Mouse (Mus musculus) adrenal gland, postnatal 36 days (tissue): Measurements from ENCODE around the gene Rpl19. TPM values are rescaled to one million over a fixed set of nuclear protein-coding genes. Genes with fewer than 3 reads are reported as not detected.
A peak's percentile ranks its signal among the peaks of the same experiment; 100 is the strongest.

ENCODE experiments used
- DNase-seq, 2 experiments: peaks; one replicate each; pipeline ENCODE4 v3.0.0; 2021; ENCODE audit warnings: mixed read lengths in 1 of 2
- total RNA-seq, 2 experiments: library from RNA; stranded (reverse); gene quantifications; 2 replicates each; pipeline ENCODE4 v1.2.3; 2021

Rpl19 gene
- total RNA-seq, 2 experiments from 2014 or later, result 1,174 to 1,217 TPM

GRCm38 (mm10) chr11:98022253-98022554, 4.3 kb upstream of the Rpl19 start:
- no peak for DNase-seq

- peak; percentile 80 to 88 for DNase-seq
Measured at GRCm38 (mm10) chr11:98022555-98023371, 3.7 kb upstream of the Rpl19 start, which contains the start of gene Cacnb1. Gene Cacnb1, minus strand, starts transcription at chr11:98023034.

- no peak for DNase-seq
Measured at GRCm38 (mm10) chr11:98024516-98024915, 2.0 kb upstream of the Rpl19 start.

- DNase-seq, result no peak
Measured at GRCm38 (mm10) chr11:98026248-98026569, 301 bp upstream of the Rpl19 start.

GRCm38 (mm10) chr11:98027297-98027688, 783 bp downstream of the Rpl19 start:
- DNase-seq, result no peak

- no peak for DNase-seq
Measured at GRCm38 (mm10) chr11:98027785-98028184, 1.3 kb downstream of the Rpl19 start.

- no peak for DNase-seq
Measured at GRCm38 (mm10) chr11:98030701-98031442, 4.4 kb downstream of the Rpl19 start.

GRCm38 (mm10) chr11:98031443-98031770, 4.9 kb downstream of the Rpl19 start:
- peak; percentile 82 for DNase-seq

GRCm38 (mm10) chr11:98034061-98034460, 7.6 kb downstream of the Rpl19 start:
- no peak for DNase-seq

GRCm38 (mm10) chr11:98034840-98035239, 8.3 kb downstream of the Rpl19 start:
- DNase-seq, result no peak

GRCm38 (mm10) chr11:98035977-98036377, 9.5 kb downstream of the Rpl19 start:
- DNase-seq, result peak; percentile 52 to 75

GRCm38 (mm10) chr11:98037871-98038270, 11.4 kb downstream of the Rpl19 start:
- no peak for DNase-seq

- no peak for DNase-seq
Measured at GRCm38 (mm10) chr11:98040975-98041374, 14.5 kb downstream of the Rpl19 start.

GRCm38 (mm10) chr11:98042741-98043140, 16.2 kb downstream of the Rpl19 start:
- no peak for DNase-seq

GRCm38 (mm10) chr11:98044074-98044473, 17.6 kb downstream of the Rpl19 start:
- DNase-seq, result no peak

- no peak for DNase-seq
Measured at GRCm38 (mm10) chr11:98045596-98045995, 19.1 kb downstream of the Rpl19 start.

- peak; percentile 85 for DNase-seq
Measured at GRCm38 (mm10) chr11:98046466-98046865, 20.0 kb downstream of the Rpl19 start.

GRCm38 (mm10) chr11:98047745-98048144, 21.2 kb downstream of the Rpl19 start:
- no peak for DNase-seq

- no peak for DNase-seq
Measured at GRCm38 (mm10) chr11:98049672-98050519, 23.4 kb downstream of the Rpl19 start.

- DNase-seq, result no peak
Measured at GRCm38 (mm10) chr11:98050520-98050815, 24.0 kb downstream of the Rpl19 start.

GRCm38 (mm10) chr11:98050940-98051339, 24.4 kb downstream of the Rpl19 start:
- no peak for DNase-seq

GRCm38 (mm10) chr11:98051611-98052128, 25.2 kb downstream of the Rpl19 start:
- no peak for DNase-seq
